Mouse (Mus musculus) megakaryocyte, adult 5-6 weeks (primary cell): ENCODE measurements around the gene Stk11. TPM values are rescaled to one million over a fixed set of nuclear protein-coding genes. Genes with fewer than 3 reads are reported as not detected.
"Not testable (repeated sequence)": the region's sequence is repeated elsewhere in the genome, so short reads cannot be mapped to it uniquely, and the experiment has no call there.

Experiments used
- ATAC-seq: 2 replicates; pipeline ENCODE4 v1.8.0; 2016; ENCODE audit warnings: mild to moderate bottlenecking, inconsistent platforms; ENCODE audit not compliant: poor library complexity, severe bottlenecking
- total RNA-seq, 2 experiments: library from RNA; stranded (forward) in 1 of 2; stranded (reverse) in 1 of 2; fragments of 153-499, 151-499 nt in 1 of 2; fragments of 221-1000, 200-1000 nt in 1 of 2; gene quantifications; 2 replicates each; pipeline versions ENCODE4 v1.2.3 to v1.2.4; 2015 to 2017

Stk11 gene
- total RNA-seq, 2 experiments from 2014 or later, result 60.7 to 146 TPM

GRCm38 (mm10) chr10:80156002-80156751 lies 40.6 kb downstream of the Stk11 start:
- ATAC-seq, result no peak

GRCm38 (mm10) chr10:80156752-80157053 lies 41.1 kb downstream of the Stk11 start:
- ATAC-seq, result no peak

- ATAC-seq, result no peak
These were observed 41.7 kb downstream of the Stk11 start for GRCm38 (mm10) chr10:80157141-80157929.

- peak; percentile 50 for ATAC-seq
These were observed 42.8 kb downstream of the Stk11 start for GRCm38 (mm10) chr10:80158307-80158986.

- peak; percentile 8 for ATAC-seq
These were observed 43.5 kb downstream of the Stk11 start for GRCm38 (mm10) chr10:80159021-80159560.

- peak; percentile 79 for ATAC-seq
These were observed 44.2 kb downstream of the Stk11 start for GRCm38 (mm10) chr10:80159561-80160454.

- no peak for ATAC-seq
These were observed 45.1 kb downstream of the Stk11 start for GRCm38 (mm10) chr10:80160455-80161371.

- ATAC-seq, result no peak
These were observed 46.1 kb downstream of the Stk11 start for GRCm38 (mm10) chr10:80161522-80162242.

- no peak for ATAC-seq
These were observed 46.6 kb downstream of the Stk11 start for GRCm38 (mm10) chr10:80162243-80162608.

- no peak for ATAC-seq
These were observed 47.2 kb downstream of the Stk11 start for GRCm38 (mm10) chr10:80162716-80163299.

- ATAC-seq, result no peak
These were observed 48.1 kb downstream of the Stk11 start for GRCm38 (mm10) chr10:80163721-80164120.

- ATAC-seq, result 0 out of 2 replicates have a peak, but pooled peaks have one; percentile 0
These were observed 48.8 kb downstream of the Stk11 start for GRCm38 (mm10) chr10:80164161-80164997.

GRCm38 (mm10) chr10:80164998-80165344 lies 49.4 kb downstream of the Stk11 start:
- ATAC-seq, result peak; percentile 65

GRCm38 (mm10) chr10:80165392-80166128 lies 50.0 kb downstream of the Stk11 start, which contains the start of gene Cirbp:
Gene Cirbp (plus strand): TSS chr10:80165985.
- no peak for ATAC-seq

GRCm38 (mm10) chr10:80166136-80166535 lies 50.5 kb downstream of the Stk11 start:
- not testable (repeated sequence) for ATAC-seq

GRCm38 (mm10) chr10:80167460-80168037 lies 51.9 kb downstream of the Stk11 start:
- peak; percentile 76 for ATAC-seq
